Mouse (Mus musculus) CH12.LX (cell line): ENCODE measurements around the gene Amdhd1. TPM values are rescaled to one million over a fixed set of nuclear protein-coding genes. Genes with fewer than 3 reads are reported as not detected.

ENCODE experiments used
- DNase-seq: peaks from one replicate; pipeline ENCODE4 v3.0.0-alpha.2; 2013; ENCODE audit errors: extremely low read depth
- H3K27ac ChIP-seq: 2 replicates; pipeline ENCODE4 v1.5.1; 2012; ENCODE audit warnings: low read depth, mild to moderate bottlenecking, control low read depth, moderate library complexity; ENCODE audit not compliant: insufficient read depth
- H3K27me3 ChIP-seq: replicated peaks from 2 replicates; pipeline ENCODE3; 2012; ENCODE audit warnings: inconsistent platforms
- H3K36me3 ChIP-seq, 2 experiments: replicated peaks in 1 of 2; 2 replicates each; pipeline versions ENCODE3 to v1.6.1; 2012; ENCODE audit warnings: inconsistent platforms in 1 of 2, low read length in 1 of 2, mild to moderate bottlenecking in 1 of 2, mixed read lengths in 1 of 2, moderate library complexity in 1 of 2; ENCODE audit not compliant: control insufficient read depth in 1 of 2, insufficient read depth in 1 of 2
- H3K4me1 ChIP-seq, 2 experiments: 2 replicates each; pipeline ENCODE4 v1.6.1; 2012; ENCODE audit warnings: inconsistent platforms in 1 of 2, moderate library complexity in 1 of 2; ENCODE audit not compliant: insufficient read depth in 2 of 2, control insufficient read depth in 1 of 2
- H3K4me2 ChIP-seq: 2 replicates; pipeline ENCODE4 v1.6.1; 2012; ENCODE audit warnings: low read depth, mild to moderate bottlenecking, control low read depth; ENCODE audit not compliant: poor library complexity, insufficient read depth, severe bottlenecking
- H3K4me3 ChIP-seq, 3 experiments: fragments of 150-350 bp in 1 of 3; sonication (generic) in 1 of 3; replicated peaks in 1 of 3; 2 replicates each; pipeline versions ENCODE3 to v1.5.1; 2011 to 2012; ENCODE audit warnings: low read depth in 2 of 3, low read length in 2 of 3, mild to moderate bottlenecking in 2 of 3, moderate library complexity in 2 of 3, control low read depth in 1 of 3, improper control_type of control experiment in 1 of 3, inconsistent platforms in 1 of 3, mixed read lengths in 1 of 3; ENCODE audit not compliant: poor library complexity in 1 of 3
- H3K79me2 ChIP-seq: replicated peaks from 2 replicates; pipeline ENCODE4 v1.6.1; 2012; ENCODE audit warnings: mild to moderate bottlenecking, moderate library complexity; ENCODE audit not compliant: control insufficient read depth, poor library complexity, insufficient read depth, severe bottlenecking; ENCODE audit errors: extremely low read depth
- H3K9ac ChIP-seq: 2 replicates; pipeline ENCODE4 v1.6.1; 2012; ENCODE audit warnings: low read depth, mild to moderate bottlenecking, control low read depth, moderate library complexity; ENCODE audit not compliant: insufficient read depth
- H3K9me3 ChIP-seq: replicated peaks from 2 replicates; pipeline ENCODE3; 2012; ENCODE audit warnings: low read length, inconsistent platforms, mixed read lengths
- CTCF ChIP-seq, 2 experiments: IDR thresholded peaks in 1 of 2; conservative IDR thresholded peaks in 1 of 2; 2 replicates each; pipeline ENCODE4 v1.5.1; 2011 to 2012; ENCODE audit warnings: low read depth in 2 of 2, low read length in 2 of 2, improper control_type of control experiment in 1 of 2, inconsistent platforms in 1 of 2, mild to moderate bottlenecking in 1 of 2, moderate library complexity in 1 of 2
- E2F4 ChIP-seq: IDR thresholded peaks from 2 replicates; pipeline ENCODE4 v1.6.1; 2011; ENCODE audit warnings: low read depth, low read length, improper control_type of control experiment; ENCODE audit not compliant: insufficient replicate concordance
- ELF1 ChIP-seq: IDR thresholded peaks from 2 replicates; pipeline ENCODE4 v1.6.1; 2014; ENCODE audit warnings: low read depth, mild to moderate bottlenecking, inconsistent platforms, low read length, improper control_type of control experiment
- EP300 ChIP-seq: IDR thresholded peaks from 2 replicates; pipeline ENCODE4 v1.6.1; 2011; ENCODE audit warnings: low read length, improper control_type of control experiment
- ETS1 ChIP-seq: conservative IDR thresholded peaks from 2 replicates; pipeline ENCODE4 v1.6.1; 2012; ENCODE audit warnings: low read depth, mild to moderate bottlenecking, inconsistent platforms, low read length, improper control_type of control experiment, moderate library complexity
- GABPA ChIP-seq: IDR thresholded peaks from 2 replicates; pipeline ENCODE4 v1.6.1; 2012; ENCODE audit warnings: low read depth, low read length, improper control_type of control experiment, inconsistent platforms; ENCODE audit not compliant: insufficient replicate concordance
- HCFC1 ChIP-seq: IDR thresholded peaks from 2 replicates; pipeline ENCODE4 v1.6.1; 2012; ENCODE audit warnings: low read depth, mild to moderate bottlenecking, inconsistent platforms, low read length, improper control_type of control experiment
- IRF4 ChIP-seq: IDR thresholded peaks from 2 replicates; pipeline ENCODE4 v1.6.1; 2014; ENCODE audit warnings: low read depth, mild to moderate bottlenecking, inconsistent platforms, low read length, improper control_type of control experiment
- MAX ChIP-seq: IDR thresholded peaks from 2 replicates; pipeline ENCODE4 v1.6.1; 2011; ENCODE audit warnings: low read length, improper control_type of control experiment
- MAZ ChIP-seq: IDR thresholded peaks from 2 replicates; pipeline ENCODE4 v1.6.1; 2012; ENCODE audit warnings: low read depth, mild to moderate bottlenecking, inconsistent platforms, low read length, improper control_type of control experiment, moderate library complexity
- MYC ChIP-seq: IDR thresholded peaks from 2 replicates; pipeline ENCODE4 v1.6.1; 2011; ENCODE audit warnings: low read depth, mild to moderate bottlenecking, improper control_type of control experiment, low read length
- NRF1 ChIP-seq: IDR thresholded peaks from 2 replicates; pipeline ENCODE4 v1.6.1; 2014; ENCODE audit warnings: low read depth, mild to moderate bottlenecking, inconsistent platforms, low read length, improper control_type of control experiment, moderate library complexity
- RAD21 ChIP-seq: IDR thresholded peaks from 2 replicates; pipeline ENCODE4 v1.6.1; 2011; ENCODE audit warnings: low read depth, mild to moderate bottlenecking, low read length, improper control_type of control experiment, moderate library complexity
- SMC3 ChIP-seq: IDR thresholded peaks from 2 replicates; pipeline ENCODE4 v1.6.1; 2011; ENCODE audit warnings: low read depth, low read length, improper control_type of control experiment
- TBP ChIP-seq: conservative IDR thresholded peaks from 2 replicates; pipeline ENCODE4 v1.6.1; 2011; ENCODE audit warnings: low read depth, low read length, improper control_type of control experiment
- TCF12 ChIP-seq: IDR thresholded peaks from 2 replicates; pipeline ENCODE4 v1.6.1; 2014; ENCODE audit warnings: low read depth, mild to moderate bottlenecking, inconsistent platforms, low read length, improper control_type of control experiment
- UBTF ChIP-seq: IDR thresholded peaks from 2 replicates; pipeline ENCODE4 v1.6.1; 2012; ENCODE audit warnings: low read depth, mild to moderate bottlenecking, inconsistent platforms, low read length, improper control_type of control experiment, moderate library complexity
- USF1 ChIP-seq: IDR thresholded peaks from 2 replicates; pipeline ENCODE4 v1.6.1; 2014; ENCODE audit warnings: low read depth, mild to moderate bottlenecking, inconsistent platforms, low read length, improper control_type of control experiment
- ZKSCAN1 ChIP-seq: IDR thresholded peaks from 2 replicates; pipeline ENCODE4 v1.6.1; 2012; ENCODE audit warnings: low read depth, inconsistent platforms, low read length, improper control_type of control experiment, borderline replicate concordance
- dilution Hi-C: fragments of 300-500 bp; cut with MboI; formaldehyde crosslinking; loops from 2 replicates; pipeline ENCODE4 v1.14.3; 2020; ENCODE audit warnings: low sequenced_read_pairs; ENCODE audit not compliant: extremely low pct_unique_long_range_greater_than_20kb, extremely low pct_ligation_motif_present
- in situ Hi-C: fragments of 300-500 bp; cut with MboI; formaldehyde crosslinking; loops from 3 replicates; pipeline ENCODE4 v1.14.3; 2019; ENCODE audit warnings: low sequenced_read_pairs, low pct_ligation_motif_present, low pct_unique_long_range_greater_than_20kb, mixed read lengths
- polyA plus RNA-seq: library from polyadenylated mRNA; unstranded; fragments of >175 nt; gene quantifications from 2 replicates; pipeline ENCODE4 v1.2.1, GENCODE M21; 2012; ENCODE audit warnings: low read depth; ENCODE audit not compliant: insufficient read length
- total RNA-seq, 2 experiments: library from RNA; depleted of rRNA; stranded (reverse); fragments of 300-350 nt in 1 of 2; fragments of >200 nt in 1 of 2; gene quantifications; 2 replicates each; pipeline ENCODE4 v1.2.3; 2012 to 2014

Amdhd1 gene
- total and polyA plus RNA-seq, 3 experiments = 2.3 to 8.4 (median 3.3) TPM

DNA sequence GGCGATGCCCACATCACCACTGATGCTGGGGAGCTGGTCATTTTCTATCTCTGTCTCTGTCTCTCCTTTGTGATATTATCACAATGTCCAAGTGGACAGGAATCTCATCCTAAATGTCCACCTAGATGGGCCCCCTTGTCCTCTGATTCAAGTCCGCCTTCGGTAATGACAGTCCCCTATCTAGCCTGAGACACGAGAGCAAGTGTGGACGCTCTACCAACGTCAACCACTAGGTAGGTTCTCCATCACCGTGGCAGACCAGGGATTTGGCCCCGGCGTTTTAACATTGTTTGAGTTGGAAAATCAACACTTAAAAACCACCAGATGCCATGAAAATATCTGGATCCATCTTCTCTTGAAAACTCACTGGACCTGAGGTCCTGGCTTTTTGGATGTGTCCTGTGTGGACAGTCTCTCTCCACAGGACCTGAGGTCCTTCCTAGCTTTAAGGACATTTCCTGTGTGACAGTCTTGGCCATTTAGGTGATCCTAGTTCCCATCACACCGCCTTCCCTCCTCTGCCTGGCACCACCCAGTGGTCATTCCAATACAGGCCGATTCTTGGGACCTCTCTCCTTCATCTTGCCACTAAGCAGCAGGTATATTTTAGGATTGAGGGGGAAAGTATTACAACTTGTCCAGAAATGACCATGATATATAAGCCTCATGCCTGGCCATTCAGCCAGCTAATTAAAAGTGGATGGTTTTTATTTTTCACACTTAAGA lies 28.2 kb upstream of the Amdhd1 start:
- Histone ChIP-seq H3K4me1 (peaks cover 0 to 5% of the 10 kb centered on the region in 2 experiments; a peak in 2 of 4 replicates), H3K4me2 (no peak overlapping the region), H3K36me3 (peaks cover 0 to 51% of the 10 kb centered on the region in 2 experiments), H3K27ac (no peak overlapping the region), H3K79me2 (no peaks in the 10 kb centered on the region), H3K4me3 (no peak overlapping the region), H3K9me3 (no peaks in the 10 kb centered on the region), H3K9ac (no peak overlapping the region), H3K27me3 (no peaks in the 10 kb centered on the region)
- dilution Hi-C loops = no loop called here
- in situ Hi-C loops = loop anchor here (25.0 kb wide), 1 partner anchor 281 kb away; no protein-coding TSS in a partner anchor
- TF ChIP-seq E2F4 (no peak), SMC3 (peak; percentile 56), CTCF (conservative IDR thresholded peaks at IDR 0.05 in 1 of 2, IDR thresholded peaks at IDR 0.05 in 1 of 2; ENCODE audit: low read depth in 2 of 2, low read length in 2 of 2) (peak in 1 of 2 experiments; percentile 56; a peak in 2 of 4 replicates), RAD21 (peak; percentile 8; the same call in 1 of the 2 replicates), HCFC1 (no peak), USF1 (no peak), MYC (no peak), GABPA (no peak)
- DNase-seq = no peak

DNA sequence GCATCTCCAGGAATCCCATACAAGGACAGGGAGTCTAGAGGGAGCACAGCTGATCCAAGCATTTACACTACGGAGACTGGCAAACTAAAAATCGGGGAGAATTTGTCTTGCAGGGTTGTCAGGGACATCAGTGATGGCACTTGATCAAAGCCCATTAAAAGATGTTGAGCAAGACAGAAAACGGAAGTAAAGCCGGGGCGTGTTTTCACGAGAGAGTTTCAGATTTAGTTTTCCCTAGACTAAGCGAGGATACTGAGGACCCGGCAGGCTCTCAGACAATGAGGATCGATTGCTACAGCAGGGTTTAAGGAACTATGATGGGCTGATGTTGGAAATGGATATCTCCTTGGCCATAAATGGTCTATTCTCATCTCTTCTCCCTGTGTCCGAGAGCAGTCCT lies 27.2 kb upstream of the Amdhd1 start:
- peaks cover 0 to 5% of the 10 kb centered on the region in 2 experiments; a peak in 2 of 4 replicates for H3K4me1 ChIP-seq
- no peaks in the 10 kb centered on the region for H3K27me3 ChIP-seq
- no peak for DNase-seq
- H3K4me3 ChIP-seq = no peak overlapping the region
- dilution Hi-C loops = no loop called here
- TF ChIP-seq USF1 = no peak
- TF ChIP-seq IRF4 = 0 out of 2 replicates have a peak, but pooled peaks have one; percentile 25
- peak; percentile 28; the same call in 1 of the 2 replicates for TF ChIP-seq ELF1
- H3K9ac ChIP-seq = peak overlapping the region; percentile 13; the same call in 1 of the 2 replicates
- peaks cover 0 to 55% of the 10 kb centered on the region in 2 experiments for H3K36me3 ChIP-seq
- H3K4me2 ChIP-seq = peak overlapping the region; percentile 64
- in situ Hi-C loops = loop anchor here (25.0 kb wide), 1 partner anchor 280 kb away; no protein-coding TSS in a partner anchor
- no peaks in the 10 kb centered on the region for H3K9me3 ChIP-seq
- no peak overlapping the region for H3K27ac ChIP-seq
- no peaks in the 10 kb centered on the region for H3K79me2 ChIP-seq

DNA sequence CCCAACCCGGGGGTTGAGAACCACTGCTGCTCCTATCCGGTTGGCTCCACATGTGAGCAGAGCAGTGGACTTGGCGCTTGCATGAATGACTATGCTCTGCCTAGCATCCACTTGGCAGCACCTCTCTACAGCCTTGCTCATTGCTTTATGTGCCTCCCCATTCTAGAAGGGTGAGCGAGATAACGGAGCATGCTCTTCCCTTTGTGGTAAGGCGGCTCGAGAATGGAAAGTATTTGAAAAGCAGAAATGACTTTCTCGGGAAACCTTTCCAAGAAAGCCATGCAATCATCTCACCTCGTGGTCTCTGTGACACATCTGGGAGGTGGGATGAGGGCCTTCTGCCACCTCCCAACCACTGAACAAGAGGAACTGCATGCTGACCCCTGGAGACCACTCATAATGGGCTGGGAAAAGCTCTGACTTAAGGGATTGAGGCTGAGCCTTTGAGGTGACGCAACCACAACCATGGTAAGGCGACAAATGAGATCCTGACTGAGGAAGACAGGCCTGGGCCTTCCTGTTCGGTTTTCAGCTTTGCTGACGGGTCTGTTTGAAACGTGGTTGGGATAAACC lies 24.8 kb upstream of the Amdhd1 start:
- Histone ChIP-seq H3K9me3 (no peaks in the 10 kb centered on the region), H3K4me3 (no peak overlapping the region), H3K4me1 (peaks cover 4 to 8% of the 10 kb centered on the region in 2 experiments), H3K36me3 (peaks cover 0 to 63% of the 10 kb centered on the region in 2 experiments), H3K27ac (no peak overlapping the region), H3K27me3 (no peaks in the 10 kb centered on the region), H3K79me2 (no peaks in the 10 kb centered on the region), H3K9ac (no peak overlapping the region), H3K4me2 (no peak overlapping the region)
- in situ Hi-C loops = loop anchor here (25.0 kb wide), 1 partner anchor 277 kb away; no protein-coding TSS in a partner anchor
- no peak for DNase-seq
- TF ChIP-seq MAX = no peak
- TF ChIP-seq EP300 = no peak
- TF ChIP-seq USF1 = no peak
- TF ChIP-seq UBTF = no peak
- no peak for TF ChIP-seq ETS1
- TF ChIP-seq MAZ = no peak
- no peak for TF ChIP-seq E2F4
- TF ChIP-seq IRF4 = no peak
- TF ChIP-seq MYC = no peak
- TF ChIP-seq TCF12 = no peak
- no peak for TF ChIP-seq NRF1
- no peak for TF ChIP-seq TBP
- no peak for TF ChIP-seq ZKSCAN1
- dilution Hi-C loops = no loop called here
